Mouse (Mus musculus): ENCODE results near the gene Alcam. TPM values are rescaled to one million over a fixed set of nuclear protein-coding genes. Genes with fewer than 3 reads are reported as not detected.
A peak's percentile ranks its signal among the peaks of the same experiment; 100 is the strongest.

The Alcam gene
- polyA plus RNA-seq, 1 experiment from 2014 or later = 22.1 TPM

- H3K36me3 ChIP-seq = no peaks in the 10 kb centered on the region
- 79% methylated on average over 2 of the region's 2 CpGs for WGBS
- H3K4me3 ChIP-seq = no peak overlapping the region
- no peak overlapping the region for H3K9ac ChIP-seq
- no peak for ATAC-seq (ENCODE audit: low read depth)
- H3K27me3 ChIP-seq = no peaks in the 10 kb centered on the region
- H3K4me2 ChIP-seq = no peak overlapping the region
- no peaks in the 10 kb centered on the region for H3K4me1 ChIP-seq (replicated peaks)
- H3K9me3 ChIP-seq = no peaks in the 10 kb centered on the region
- H3K27ac ChIP-seq (replicated peaks) = no peak overlapping the region
Observed at GRCm38 (mm10) chr16:52405272-52405671, 48.6 kb downstream of the Alcam start.

- H3K27me3 ChIP-seq = no peaks in the 10 kb centered on the region
- H3K9me3 ChIP-seq = no peaks in the 10 kb centered on the region
- H3K4me2 ChIP-seq = no peak overlapping the region
- no peak overlapping the region for H3K4me3 ChIP-seq
- H3K9ac ChIP-seq = no peak overlapping the region
- H3K36me3 ChIP-seq = no peaks in the 10 kb centered on the region
- no peaks in the 10 kb centered on the region for H3K4me1 ChIP-seq (replicated peaks)
- ATAC-seq (ENCODE audit: low read depth) = no peak
- 79% methylated on average over 3 of the region's 3 CpGs for WGBS
- no peak overlapping the region for H3K27ac ChIP-seq (replicated peaks)
Observed at GRCm38 (mm10) chr16:52399112-52399511, 54.8 kb downstream of the Alcam start.

- no peak overlapping the region for H3K9ac ChIP-seq
- H3K27ac ChIP-seq (replicated peaks) = no peak overlapping the region
- H3K9me3 ChIP-seq = no peaks in the 10 kb centered on the region
- no peak for ATAC-seq (ENCODE audit: low read depth)
- H3K4me3 ChIP-seq = no peak overlapping the region
- 35% methylated on average over 5 of the region's 5 CpGs for WGBS
- H3K36me3 ChIP-seq = no peaks in the 10 kb centered on the region
- H3K27me3 ChIP-seq = no peaks in the 10 kb centered on the region
- no peak overlapping the region for H3K4me2 ChIP-seq
- peaks cover 13% of the 10 kb centered on the region for H3K4me1 ChIP-seq (replicated peaks)
Observed at GRCm38 (mm10) chr16:52386781-52387300, 67.0 kb downstream of the Alcam start.

- H3K9me3 ChIP-seq = no peaks in the 10 kb centered on the region
- 49% methylated on average over 13 of the region's 13 CpGs for WGBS
- H3K27ac ChIP-seq (replicated peaks) = no peak overlapping the region
- H3K4me2 ChIP-seq = 0 out of 2 replicates have a peak overlapping the region, but pooled peaks have one; percentile 3
- H3K9ac ChIP-seq = no peak overlapping the region
- H3K27me3 ChIP-seq = no peaks in the 10 kb centered on the region
- ATAC-seq (ENCODE audit: low read depth) = no peak
- H3K4me1 ChIP-seq (replicated peaks) = peaks cover 13% of the 10 kb centered on the region
- no peaks in the 10 kb centered on the region for H3K36me3 ChIP-seq
- H3K4me3 ChIP-seq = no peak overlapping the region
Observed at GRCm38 (mm10) chr16:52383456-52384185, 70.3 kb downstream of the Alcam start.

- Histone ChIP-seq H3K4me1 (replicated peaks) (peaks cover 5% of the 10 kb centered on the region; the same call in 1 of the 2 replicates), H3K27me3 (no peaks in the 10 kb centered on the region), H3K36me3 (no peaks in the 10 kb centered on the region), H3K9ac (no peak overlapping the region), H3K4me2 (no peak overlapping the region), H3K27ac (replicated peaks) (no peak overlapping the region), H3K4me3 (no peak overlapping the region), H3K9me3 (no peaks in the 10 kb centered on the region)
- WGBS = 73% methylated on average over 7 of the region's 7 CpGs
- ATAC-seq (ENCODE audit: low read depth) = no peak
Observed at GRCm38 (mm10) chr16:52378811-52379597, 74.9 kb downstream of the Alcam start.

GRCm38 (mm10) chr16:52376827-52377226, 77.0 kb downstream of the Alcam start:
- Histone ChIP-seq H3K4me3 (no peak overlapping the region), H3K27me3 (no peaks in the 10 kb centered on the region), H3K9me3 (no peaks in the 10 kb centered on the region), H3K9ac (no peak overlapping the region), H3K4me2 (no peak overlapping the region), H3K4me1 (replicated peaks) (no peaks in the 10 kb centered on the region; the same call in 1 of the 2 replicates), H3K36me3 (no peaks in the 10 kb centered on the region), H3K27ac (replicated peaks) (no peak overlapping the region)
- ATAC-seq (ENCODE audit: low read depth) = no peak
- 87% methylated on average over 2 of the region's 2 CpGs for WGBS

- ATAC-seq (ENCODE audit: low read depth) = no peak
Observed at GRCm38 (mm10) chr16:52371956-52372355, 81.9 kb downstream of the Alcam start.

GRCm38 (mm10) chr16:52368521-52368920, 85.4 kb downstream of the Alcam start:
- ATAC-seq (ENCODE audit: low read depth) = no peak
- 98% methylated on average over 5 of the region's 5 CpGs for WGBS
- H3K4me2 ChIP-seq = no peak overlapping the region
- no peak overlapping the region for H3K27ac ChIP-seq (replicated peaks)
- H3K4me1 ChIP-seq (replicated peaks) = no peaks in the 10 kb centered on the region
- no peaks in the 10 kb centered on the region for H3K36me3 ChIP-seq
- H3K9ac ChIP-seq = no peak overlapping the region
- no peak overlapping the region for H3K4me3 ChIP-seq
- no peaks in the 10 kb centered on the region for H3K9me3 ChIP-seq
- H3K27me3 ChIP-seq = no peaks in the 10 kb centered on the region

More at GRCm38 (mm10) chr16:52371956-52372355, 81.9 kb downstream of the Alcam start:
- 88% methylated on average over 2 of the region's 2 CpGs for WGBS
- H3K9me3 ChIP-seq = no peaks in the 10 kb centered on the region
- H3K27ac ChIP-seq (replicated peaks) = no peak overlapping the region
- no peak overlapping the region for H3K4me2 ChIP-seq
- no peaks in the 10 kb centered on the region for H3K27me3 ChIP-seq
- no peak overlapping the region for H3K9ac ChIP-seq
- no peak overlapping the region for H3K4me3 ChIP-seq
- no peaks in the 10 kb centered on the region for H3K36me3 ChIP-seq
- no peaks in the 10 kb centered on the region for H3K4me1 ChIP-seq (replicated peaks)

- H3K27ac ChIP-seq (replicated peaks) = no peak overlapping the region
- H3K4me3 ChIP-seq = no peak overlapping the region
- H3K4me2 ChIP-seq = no peak overlapping the region
- no peaks in the 10 kb centered on the region for H3K27me3 ChIP-seq
- no peak for ATAC-seq (ENCODE audit: low read depth)
- H3K4me1 ChIP-seq (replicated peaks) = no peaks in the 10 kb centered on the region
- no peak overlapping the region for H3K9ac ChIP-seq
- H3K9me3 ChIP-seq = no peaks in the 10 kb centered on the region
- no peaks in the 10 kb centered on the region for H3K36me3 ChIP-seq
- WGBS = 92% methylated on average over 4 of the region's 4 CpGs
Observed at GRCm38 (mm10) chr16:52366915-52367314, 87.0 kb downstream of the Alcam start.

GRCm38 (mm10) chr16:52363944-52364511, 89.8 kb downstream of the Alcam start:
- H3K4me2 ChIP-seq = no peak overlapping the region
- no peaks in the 10 kb centered on the region for H3K27me3 ChIP-seq
- H3K4me3 ChIP-seq = no peak overlapping the region
- H3K9me3 ChIP-seq = no peaks in the 10 kb centered on the region
- H3K36me3 ChIP-seq = no peaks in the 10 kb centered on the region
- no peak overlapping the region for H3K27ac ChIP-seq (replicated peaks)
- WGBS = 75% methylated on average over 4 of the region's 4 CpGs
- H3K9ac ChIP-seq = no peak overlapping the region
- H3K4me1 ChIP-seq (replicated peaks) = no peaks in the 10 kb centered on the region
- no peak for ATAC-seq (ENCODE audit: low read depth)

GRCm38 (mm10) chr16:52343467-52344033, 110.3 kb downstream of the Alcam start:
- Histone ChIP-seq H3K4me1 (replicated peaks) (no peaks in the 10 kb centered on the region), H3K36me3 (no peaks in the 10 kb centered on the region), H3K9me3 (no peaks in the 10 kb centered on the region), H3K27ac (replicated peaks) (no peak overlapping the region), H3K9ac (no peak overlapping the region), H3K27me3 (no peaks in the 10 kb centered on the region), H3K4me3 (no peak overlapping the region), H3K4me2 (no peak overlapping the region)
- 81% methylated on average over 2 of the region's 2 CpGs for WGBS
- ATAC-seq (ENCODE audit: low read depth) = no peak

All from neural tube, embryonic 13.5 days (tissue).